Mouse (Mus musculus): ENCODE measurements around the gene Bag5. TPM values are rescaled to one million over a fixed set of nuclear protein-coding genes. Genes with fewer than 3 reads are reported as not detected.
A peak's percentile ranks its signal among the peaks of the same experiment; 100 is the strongest.

The Bag5 gene
- polyA plus RNA-seq, 1 experiment from 2014 or later: 49.8 TPM

GRCm38 (mm10) chr12:111680661-111681060, 32.4 kb downstream of the Bag5 start:
- Histone ChIP-seq H3K36me3 (ENCODE audit: control insufficient read depth, insufficient read depth, low read length) (peaks cover 5% of the 10 kb centered on the region), H3K9me3 (ENCODE audit: control insufficient read depth, low read depth, low read length) (no peaks in the 10 kb centered on the region), H3K27me3 (ENCODE audit: control insufficient read depth, insufficient read depth, low read length) (no peaks in the 10 kb centered on the region), H3K4me2 (replicated peaks; ENCODE audit: low read depth, low read length) (no peak overlapping the region), H3K4me1 (ENCODE audit: control insufficient read depth, insufficient read depth, low read length) (0 out of 2 replicates have a peak, but pooled peaks cover 9% of the 10 kb centered on the region), H3K9ac (replicated peaks; ENCODE audit: low read depth, low read length) (no peak overlapping the region), H3K4me3 (ENCODE audit: low read depth, low read length) (no peak overlapping the region), H3K27ac (ENCODE audit: low read length) (peak overlapping the region; percentile 86; the same call in 1 of the 2 replicates)
- no peak for ATAC-seq (ENCODE audit: insufficient number of reproducible peaks, insufficient read depth, low FRiP score, low read depth)
- WGBS: 93% methylated on average over 13 of the region's 13 CpGs

- H3K36me3 ChIP-seq (ENCODE audit: control insufficient read depth, insufficient read depth, low read length): peaks cover 1% of the 10 kb centered on the region
- 0 out of 2 replicates have a peak, but pooled peaks cover 9% of the 10 kb centered on the region for H3K4me1 ChIP-seq (ENCODE audit: control insufficient read depth, insufficient read depth, low read length)
- no peak overlapping the region for H3K9ac ChIP-seq (replicated peaks; ENCODE audit: low read depth, low read length)
- peak overlapping the region; percentile 83 for H3K4me2 ChIP-seq (replicated peaks; ENCODE audit: low read depth, low read length)
- no peak overlapping the region for H3K27ac ChIP-seq (ENCODE audit: low read length)
- no peak for ATAC-seq (ENCODE audit: insufficient number of reproducible peaks, insufficient read depth, low FRiP score, low read depth)
- H3K27me3 ChIP-seq (ENCODE audit: control insufficient read depth, insufficient read depth, low read length): no peaks in the 10 kb centered on the region
- H3K4me3 ChIP-seq (ENCODE audit: low read depth, low read length): peak overlapping the region; percentile 96
- no peaks in the 10 kb centered on the region for H3K9me3 ChIP-seq (ENCODE audit: control insufficient read depth, low read depth, low read length)
- 41% methylated on average over 7 of the region's 7 CpGs for WGBS
Measured at GRCm38 (mm10) chr12:111678997-111679396, 34.1 kb downstream of the Bag5 start.

- Histone ChIP-seq H3K4me1 (ENCODE audit: control insufficient read depth, insufficient read depth, low read length) (0 out of 2 replicates have a peak, but pooled peaks cover 9% of the 10 kb centered on the region), H3K9me3 (ENCODE audit: control insufficient read depth, low read depth, low read length) (no peaks in the 10 kb centered on the region), H3K4me2 (replicated peaks; ENCODE audit: low read depth, low read length) (peak overlapping the region; percentile 83), H3K36me3 (ENCODE audit: control insufficient read depth, insufficient read depth, low read length) (no peaks in the 10 kb centered on the region; the same call in 1 of the 2 replicates), H3K4me3 (ENCODE audit: low read depth, low read length) (peak overlapping the region; percentile 96), H3K9ac (replicated peaks; ENCODE audit: low read depth, low read length) (peak overlapping the region; percentile 49), H3K27me3 (ENCODE audit: control insufficient read depth, insufficient read depth, low read length) (no peaks in the 10 kb centered on the region), H3K27ac (ENCODE audit: low read length) (no peak overlapping the region)
- 8% methylated on average over 13 of the region's 13 CpGs for WGBS
- ATAC-seq (ENCODE audit: insufficient number of reproducible peaks, insufficient read depth, low FRiP score, low read depth): no peak
Measured at GRCm38 (mm10) chr12:111678670-111678933, 34.5 kb downstream of the Bag5 start.

- Histone ChIP-seq H3K4me1 (ENCODE audit: control insufficient read depth, insufficient read depth, low read length) (0 out of 2 replicates have a peak, but pooled peaks cover 9% of the 10 kb centered on the region), H3K27me3 (ENCODE audit: control insufficient read depth, insufficient read depth, low read length) (no peaks in the 10 kb centered on the region), H3K36me3 (ENCODE audit: control insufficient read depth, insufficient read depth, low read length) (no peaks in the 10 kb centered on the region; the same call in 1 of the 2 replicates), H3K9me3 (ENCODE audit: control insufficient read depth, low read depth, low read length) (no peaks in the 10 kb centered on the region), H3K4me2 (replicated peaks; ENCODE audit: low read depth, low read length) (peak within 1 kb of the TSS; percentile 83), H3K4me3 (ENCODE audit: low read depth, low read length) (peak within 1 kb of the TSS; percentile 96), H3K9ac (replicated peaks; ENCODE audit: low read depth, low read length) (peak within 1 kb of the TSS; percentile 49), H3K27ac (ENCODE audit: low read length) (peak within 1 kb of the TSS; percentile 90)
- WGBS: under 1% methylated on average over 51 of the region's 51 CpGs
- ATAC-seq (ENCODE audit: insufficient number of reproducible peaks, insufficient read depth, low FRiP score, low read depth): peak; percentile 90
Measured at GRCm38 (mm10) chr12:111677882-111678669, 35.0 kb downstream of the Bag5 start, which contains the start of gene Trmt61a. Gene Trmt61a (plus strand): TSS chr12:111678105.

- no peaks in the 10 kb centered on the region; the same call in 1 of the 2 replicates for H3K36me3 ChIP-seq (ENCODE audit: control insufficient read depth, insufficient read depth, low read length)
- ATAC-seq (ENCODE audit: insufficient number of reproducible peaks, insufficient read depth, low FRiP score, low read depth): peak; percentile 12; the same call in 1 of the 2 replicates
- peak overlapping the region; percentile 83 for H3K4me2 ChIP-seq (replicated peaks; ENCODE audit: low read depth, low read length)
- H3K9ac ChIP-seq (replicated peaks; ENCODE audit: low read depth, low read length): peak overlapping the region; percentile 49
- no peaks in the 10 kb centered on the region for H3K9me3 ChIP-seq (ENCODE audit: control insufficient read depth, low read depth, low read length)
- 0 out of 2 replicates have a peak, but pooled peaks cover 9% of the 10 kb centered on the region for H3K4me1 ChIP-seq (ENCODE audit: control insufficient read depth, insufficient read depth, low read length)
- no peaks in the 10 kb centered on the region for H3K27me3 ChIP-seq (ENCODE audit: control insufficient read depth, insufficient read depth, low read length)
- peak overlapping the region; percentile 90 for H3K27ac ChIP-seq (ENCODE audit: low read length)
- WGBS: 20% methylated on average over 5 of the region's 5 CpGs
- H3K4me3 ChIP-seq (ENCODE audit: low read depth, low read length): peak overlapping the region; percentile 96
Measured at GRCm38 (mm10) chr12:111677421-111677820, 35.6 kb downstream of the Bag5 start.

GRCm38 (mm10) chr12:111675797-111676580, 37.1 kb downstream of the Bag5 start:
- no peak overlapping the region for H3K9ac ChIP-seq (replicated peaks; ENCODE audit: low read depth, low read length)
- H3K36me3 ChIP-seq (ENCODE audit: control insufficient read depth, insufficient read depth, low read length): no peaks in the 10 kb centered on the region
- H3K4me3 ChIP-seq (ENCODE audit: low read depth, low read length): no peak overlapping the region
- ATAC-seq (ENCODE audit: insufficient number of reproducible peaks, insufficient read depth, low FRiP score, low read depth): no peak
- 0 out of 2 replicates have a peak, but pooled peaks cover 5% of the 10 kb centered on the region for H3K27me3 ChIP-seq (ENCODE audit: control insufficient read depth, insufficient read depth, low read length)
- no peak overlapping the region for H3K4me2 ChIP-seq (replicated peaks; ENCODE audit: low read depth, low read length)
- H3K27ac ChIP-seq (ENCODE audit: low read length): no peak overlapping the region
- WGBS: 73% methylated on average over 6 of the region's 6 CpGs
- H3K9me3 ChIP-seq (ENCODE audit: control insufficient read depth, low read depth, low read length): no peaks in the 10 kb centered on the region
- peaks cover 14% of the 10 kb centered on the region; the same call in 1 of the 2 replicates for H3K4me1 ChIP-seq (ENCODE audit: control insufficient read depth, insufficient read depth, low read length)

- H3K4me3 ChIP-seq (ENCODE audit: low read depth, low read length): no peak overlapping the region
- ATAC-seq (ENCODE audit: insufficient number of reproducible peaks, insufficient read depth, low FRiP score, low read depth): no peak
- no peak overlapping the region for H3K4me2 ChIP-seq (replicated peaks; ENCODE audit: low read depth, low read length)
- H3K9ac ChIP-seq (replicated peaks; ENCODE audit: low read depth, low read length): no peak overlapping the region
- 0 out of 2 replicates have a peak, but pooled peaks cover 6% of the 10 kb centered on the region for H3K27me3 ChIP-seq (ENCODE audit: control insufficient read depth, insufficient read depth, low read length)
- WGBS: 59% methylated on average over 2 of the region's 2 CpGs
- no peaks in the 10 kb centered on the region for H3K36me3 ChIP-seq (ENCODE audit: control insufficient read depth, insufficient read depth, low read length)
- no peak overlapping the region for H3K27ac ChIP-seq (ENCODE audit: low read length)
- H3K4me1 ChIP-seq (ENCODE audit: control insufficient read depth, insufficient read depth, low read length): peaks cover 22% of the 10 kb centered on the region; the same call in 1 of the 2 replicates
- no peaks in the 10 kb centered on the region for H3K9me3 ChIP-seq (ENCODE audit: control insufficient read depth, low read depth, low read length)
Measured at GRCm38 (mm10) chr12:111674850-111675486, 38.1 kb downstream of the Bag5 start.

- Histone ChIP-seq H3K27me3 (ENCODE audit: control insufficient read depth, insufficient read depth, low read length) (0 out of 2 replicates have a peak, but pooled peaks cover 6% of the 10 kb centered on the region), H3K4me3 (ENCODE audit: low read depth, low read length) (peak overlapping the region; percentile 53), H3K4me1 (ENCODE audit: control insufficient read depth, insufficient read depth, low read length) (peaks cover 29% of the 10 kb centered on the region; the same call in 1 of the 2 replicates), H3K9me3 (ENCODE audit: control insufficient read depth, low read depth, low read length) (no peaks in the 10 kb centered on the region), H3K36me3 (ENCODE audit: control insufficient read depth, insufficient read depth, low read length) (no peaks in the 10 kb centered on the region), H3K4me2 (replicated peaks; ENCODE audit: low read depth, low read length) (peak overlapping the region; percentile 93), H3K9ac (replicated peaks; ENCODE audit: low read depth, low read length) (no peak overlapping the region), H3K27ac (ENCODE audit: low read length) (no peak overlapping the region)
- no peak for ATAC-seq (ENCODE audit: insufficient number of reproducible peaks, insufficient read depth, low FRiP score, low read depth)
- 13% methylated on average over 12 of the region's 12 CpGs for WGBS
Measured at GRCm38 (mm10) chr12:111672581-111672980, 40.5 kb downstream of the Bag5 start.
